Mouse (Mus musculus) gastrocnemius, adult 8-10 months (tissue): ENCODE measurements around the gene Cd248. TPM values are rescaled to one million over a fixed set of nuclear protein-coding genes. Genes with fewer than 3 reads are reported as not detected.

ENCODE experiments used
- DNase-seq, 2 experiments: peaks; one replicate each; pipeline ENCODE4 v3.0.0; 2022; ENCODE audit warnings: low spot score in 2 of 2
- total RNA-seq, 4 experiments: library from RNA; stranded (reverse); gene quantifications; 2 replicates each; pipeline ENCODE4 v1.2.4; 2022

Cd248 gene
- total RNA-seq, 4 experiments from 2014 or later = 5.2 to 8.9 (median 7.0) TPM

GRCm38 (mm10) chr19:5106731-5107191, 38.9 kb downstream of the Cd248 start, which contains the start of gene Rab1b:
Gene Rab1b (minus strand): TSS chr19:5107072.
- peak; percentile 97 to 98 for DNase-seq

- DNase-seq = no peak
Measured at GRCm38 (mm10) chr19:5107556-5108270, 39.8 kb downstream of the Cd248 start.

- no peak for DNase-seq
Measured at GRCm38 (mm10) chr19:5108271-5108575, 40.3 kb downstream of the Cd248 start.

GRCm38 (mm10) chr19:5108702-5109101, 40.8 kb downstream of the Cd248 start:
- no peak for DNase-seq

- DNase-seq = no peak
Measured at GRCm38 (mm10) chr19:5109659-5110453, 42.0 kb downstream of the Cd248 start.

- DNase-seq = no peak
Measured at GRCm38 (mm10) chr19:5113783-5114182, 45.9 kb downstream of the Cd248 start.

GRCm38 (mm10) chr19:5117494-5118383, 49.9 kb downstream of the Cd248 start:
- peak; percentile 74 to 79 for DNase-seq

- DNase-seq = no peak
Measured at GRCm38 (mm10) chr19:5118384-5118698, 50.5 kb downstream of the Cd248 start, which contains the start of gene Klc2. Gene Klc2 (minus strand): TSS chr19:5118560.

Other genes with a start within 250 kb of the Cd248 start
- gene Ccs, start 228.7 kb upstream of the Cd248 start, total RNA-seq = 10 to 100 TPM; 18.0 to 27.4 (median 22.5) TPM
- gene Ccdc87, start 228.7 kb upstream of the Cd248 start, total RNA-seq = not detected
- 10 to 100 TPM; 26.2 to 36.7 (median 31.9) TPM for gene Ctsf, start 212.9 kb upstream of the Cd248 start, total RNA-seq
- gene Actn3, start 190.2 kb upstream of the Cd248 start, total RNA-seq = over 10,000 TPM in 2 of 4 experiments, 1,000 to 10,000 TPM in 2; 9,112 to 10,193 (median 10,010) TPM
- 1 to 10 TPM; 1.8 to 3.6 (median 2.6) TPM for gene Zdhhc24, start 189.4 kb upstream of the Cd248 start, total RNA-seq
- 1 to 10 TPM; 1.1 to 3.3 (median 1.2) TPM for gene Bbs1, start 161.4 kb upstream of the Cd248 start, total RNA-seq
- gene Dpp3, start 139.8 kb upstream of the Cd248 start, total RNA-seq = 10 to 100 TPM; 12.5 to 14.3 (median 13.1) TPM
- 1 to 10 TPM; 2.7 to 3.8 (median 3.3) TPM for gene Peli3, start 125.0 kb upstream of the Cd248 start, total RNA-seq
- 10 to 100 TPM; 56.3 to 63.7 (median 60.7) TPM for gene Mrpl11, start 105.9 kb upstream of the Cd248 start, total RNA-seq
- gene Npas4, start 77.8 kb upstream of the Cd248 start, total RNA-seq = under 1 TPM in 1 of 4 experiments, not detected in 3; 0.11 TPM
- 1 to 10 TPM; 4.0 to 6.1 (median 4.3) TPM for gene Slc29a2, start 44.2 kb upstream of the Cd248 start, total RNA-seq
- 10 to 100 TPM; 16.0 to 23.1 (median 19.5) TPM for gene B4gat1, start 29.3 kb upstream of the Cd248 start, total RNA-seq
- gene AC124502.3, start 29.2 kb upstream of the Cd248 start, total RNA-seq = 1 to 10 TPM in 3 of 4 experiments, under 1 TPM in 1; 0.61 to 1.7 (median 1.4) TPM
- gene Brms1, start 26.7 kb upstream of the Cd248 start, total RNA-seq = 10 to 100 TPM; 14.8 to 17.6 (median 16.4) TPM
- 1 to 10 TPM in 1 of 4 experiments, under 1 TPM in 3; 0.47 to 1.0 (median 0.75) TPM for gene Rin1, start 17.6 kb upstream of the Cd248 start, total RNA-seq
- gene Tmem151a, start 17.5 kb downstream of the Cd248 start, total RNA-seq = under 1 TPM in 1 of 4 experiments, not detected in 3; 0.12 TPM
- gene Yif1a, start 20.5 kb downstream of the Cd248 start, total RNA-seq = 10 to 100 TPM; 37.4 to 44.7 (median 39.8) TPM
- not detected for gene Cnih2, start 30.4 kb downstream of the Cd248 start, total RNA-seq
- 100 to 1,000 TPM; 124 to 137 (median 131) TPM for gene Rab1b, start 39.0 kb downstream of the Cd248 start, total RNA-seq
- gene Klc2, start 50.5 kb downstream of the Cd248 start, total RNA-seq = 10 to 100 TPM; 60.6 to 68.9 (median 64.0) TPM
- gene Pacs1, start 205.0 kb downstream of the Cd248 start, total RNA-seq = 1 to 10 TPM; 4.5 to 6.6 (median 5.4) TPM
- 10 to 100 TPM; 59.7 to 74.1 (median 62.9) TPM for gene Sf3b2, start 227.4 kb downstream of the Cd248 start, total RNA-seq
- gene Gal3st3, start 230.3 kb downstream of the Cd248 start, total RNA-seq = under 1 TPM in 1 of 4 experiments, not detected in 3; 0.17 TPM